15 mouse cellular contexts compared by ENCODE assay signal in genomic region chr1:120145527-120146216, GRCm38 (mm10).
"Had no signal": no experiment of that assay in that cellular context is flagged by ENCODE, and none has a peak within 500 bp of the region (broad histone marks: within the 10 kb centered on the region; RNA-seq: fewer than 3 reads in every experiment).

No protein-coding gene starts in this region.

- H3K27ac ChIP-seq: kidney, postnatal 0 days; layer of hippocampus, adult 2 months; liver, embryonic 13.5 days; stomach, postnatal 0 days had no signal

- H3K4me1 ChIP-seq: liver, embryonic 13.5 days had no signal

- H3K27me3 ChIP-seq: liver, embryonic 13.5 days had no signal

- H3K9me3 ChIP-seq: liver, embryonic 13.5 days had no signal

- DNase-seq: kidney, postnatal 25 days; layer of hippocampus, adult 9-11 months; liver, embryonic 13.5 days; lung, adult 2 months; lung, postnatal 14 days; lung, postnatal 4 days; midbrain, embryonic 14.5 days; right cerebral cortex, postnatal 25 days; spleen, adult 18-20 months; thymus, adult 2 months; thymus, postnatal 14 days; thymus, postnatal 4 days had no signal

- H3K4me3 ChIP-seq: layer of hippocampus, adult 2 months; liver, embryonic 13.5 days had no signal

- H3K9ac ChIP-seq: liver, embryonic 13.5 days had no signal

- H3K36me3 ChIP-seq: liver, embryonic 13.5 days had no signal
